Mouse (Mus musculus) gonadal fat pad, adult 2 months (tissue): ENCODE data around the gene Gm773. TPM values are rescaled to one million over a fixed set of nuclear protein-coding genes. Genes with fewer than 3 reads are reported as not detected.
"Not testable (repeated sequence)": the region's sequence is repeated elsewhere in the genome, so short reads cannot be mapped to it uniquely, and the experiment has no call there.

Experiments used
- DNase-seq: peaks from one replicate; pipeline ENCODE4 v3.0.0-alpha.2; 2012; ENCODE audit warnings: low read depth
- polyA plus RNA-seq: library from polyadenylated mRNA; depleted of rRNA; stranded (reverse); fragments of >200 nt; gene quantifications from 2 replicates; pipeline ENCODE4 v1.2.3, GENCODE M21; 2012; rRNA removed

Gene Gm773
- polyA plus RNA-seq = not detected in 2 replicates

GRCm38 (mm10) chrX:56212771-56213170 lies at the start of gene Gm773:
Gene Gm773, minus strand, starts transcription at chrX:56212881.
- DNase-seq = no peak

GRCm38 (mm10) chrX:56186449-56186848 lies 26.2 kb downstream of the Gm773 start:
- DNase-seq = not testable (repeated sequence)

- no peak for DNase-seq
Observed at GRCm38 (mm10) chrX:56151396-56151795, 61.3 kb downstream of the Gm773 start.

Other genes starting within 250 kb of the Gm773 start
- gene 3830403N18Rik, start 76.3 kb downstream of the Gm773 start, polyA plus RNA-seq = 0.13 and 0.22 TPM in 2 replicates
- 1.1 and 1.2 TPM in 2 replicates for gene Zfp449, start 133.5 kb upstream of the Gm773 start, polyA plus RNA-seq
- gene Smim10l2a, start 161.7 kb upstream of the Gm773 start, polyA plus RNA-seq = 4.6 and 7.4 TPM in 2 replicates
- gene Gm2174, start 235.1 kb upstream of the Gm773 start, polyA plus RNA-seq = not detected in 2 replicates
- 21.5 and 26.9 TPM in 2 replicates for gene Ints6l, start 242.0 kb upstream of the Gm773 start, polyA plus RNA-seq